Mouse (Mus musculus) telencephalon, adult 2 months (tissue): ENCODE results near the gene Tha1.
"Not testable (repeated sequence)": the region's sequence is repeated elsewhere in the genome, so short reads cannot be mapped to it uniquely, and the experiment has no call there.

Experiments
- DNase-seq: peaks from one replicate; pipeline ENCODE4 v3.0.0-alpha.2; 2011; ENCODE audit warnings: low read depth, low spot score

The Tha1 gene

GRCm38 (mm10) chr11:117848271-117848984, 24.9 kb downstream of the Tha1 start:
- DNase-seq: peak; percentile 33

DNA sequence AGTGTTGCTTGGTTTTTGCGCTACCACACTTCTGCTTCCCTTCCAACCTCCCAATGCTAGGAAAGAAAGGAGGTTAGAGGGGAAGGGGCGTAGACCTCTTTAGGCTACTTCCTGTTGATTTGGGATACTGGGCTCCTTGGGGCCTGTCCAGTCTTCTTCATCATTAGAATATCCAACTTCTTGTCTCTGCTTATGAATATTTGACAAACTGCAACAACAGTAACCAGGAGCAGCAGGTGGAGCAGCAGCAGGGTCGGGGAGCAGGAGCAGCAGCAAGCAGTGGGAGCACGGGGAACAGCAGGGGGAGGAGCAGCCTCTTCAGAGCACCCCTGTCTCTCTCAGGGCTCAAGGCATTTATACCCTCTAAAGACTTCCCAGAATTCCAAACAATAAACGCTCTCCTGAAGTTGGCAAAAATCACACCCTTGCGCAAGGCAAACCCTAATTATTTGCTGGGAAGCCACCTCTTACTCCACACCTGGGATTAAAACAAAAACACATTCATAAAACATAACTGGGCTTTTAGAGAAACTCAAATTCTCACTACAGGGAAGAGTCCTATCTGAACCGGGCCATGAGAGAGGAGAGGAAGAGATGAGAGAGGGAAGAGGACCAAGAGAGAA, 25.6 kb downstream of the Tha1 start:
- DNase-seq: no peak

DNA sequence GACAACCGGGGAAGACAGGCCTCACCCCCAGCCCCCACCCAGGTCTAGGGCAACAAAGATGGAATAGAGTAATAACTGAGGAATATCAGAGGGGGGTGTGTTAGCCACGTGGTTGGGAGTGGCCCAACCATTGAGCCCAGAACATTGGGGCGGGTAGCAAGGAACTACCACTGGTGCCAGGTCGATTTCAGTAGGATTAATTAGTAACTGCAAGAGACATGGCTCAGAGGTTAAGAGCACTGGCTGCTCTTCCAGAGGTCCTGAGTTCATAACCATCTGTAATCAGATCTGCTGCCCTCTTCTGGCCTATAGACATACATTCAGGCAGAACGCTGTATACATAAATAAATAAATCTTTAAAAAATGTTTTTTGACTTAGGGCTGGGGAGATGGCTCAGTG, 26.6 kb downstream of the Tha1 start:
- no peak for DNase-seq

DNA sequence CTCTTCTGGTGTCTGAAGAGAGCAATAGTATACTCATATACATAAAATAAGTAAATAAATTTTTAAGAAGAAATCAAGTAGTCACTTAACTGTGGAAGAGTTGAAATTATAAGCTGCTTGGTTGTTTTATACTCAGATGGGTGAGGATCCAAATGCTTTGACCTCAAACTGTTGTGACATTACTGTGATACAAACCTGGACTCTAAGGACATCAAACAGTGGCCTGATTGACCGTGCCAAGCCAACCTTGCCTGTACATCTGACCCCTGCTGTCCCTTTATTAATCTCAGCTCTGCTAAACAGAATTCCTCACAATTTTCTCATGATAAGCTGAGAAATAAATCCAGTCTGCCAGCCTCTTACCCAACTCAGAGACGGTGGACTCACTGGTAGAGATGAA, 27.6 kb downstream of the Tha1 start:
- no peak for DNase-seq

- no peak for DNase-seq
Measured at GRCm38 (mm10) chr11:117844997-117845396, 28.3 kb downstream of the Tha1 start.

DNA sequence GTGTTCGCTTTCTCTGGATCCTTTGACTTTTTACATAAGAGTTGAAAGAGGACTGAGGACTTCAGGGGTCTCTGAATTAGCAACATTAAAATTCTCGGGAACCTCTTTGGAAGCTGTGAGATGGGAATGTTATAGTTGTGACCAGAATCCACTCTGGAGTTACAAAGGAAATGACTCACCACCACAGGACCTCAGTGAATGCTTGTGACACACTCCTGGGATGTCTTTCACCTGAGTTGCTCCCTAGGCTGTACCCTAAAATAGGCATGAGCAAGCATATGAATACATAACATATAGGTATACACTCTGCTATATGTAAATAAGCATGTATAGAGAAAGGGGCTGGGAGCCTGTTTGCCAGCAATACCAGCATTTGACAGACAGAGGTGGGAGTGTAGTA, 29.8 kb downstream of the Tha1 start:
- DNase-seq: no peak

DNA sequence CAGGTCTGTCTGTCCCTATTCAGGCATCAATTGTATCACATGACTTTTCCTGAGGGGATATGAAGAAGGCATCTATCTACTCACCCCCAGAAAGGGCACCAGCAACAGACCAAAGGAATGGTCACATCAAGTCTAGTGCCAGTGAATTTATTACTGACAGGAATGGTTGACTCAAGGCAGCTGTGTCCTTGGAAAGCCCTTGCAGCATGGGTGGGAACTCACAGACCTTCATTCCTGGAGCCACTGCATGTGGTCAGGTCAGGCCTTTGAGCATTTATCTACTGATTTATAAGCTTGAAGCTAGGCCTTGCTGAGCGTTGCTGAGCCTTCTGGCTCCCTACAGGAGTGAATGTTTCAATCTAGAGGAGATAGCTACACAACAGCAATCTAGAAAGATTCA, 32.4 kb downstream of the Tha1 start:
- DNase-seq: no peak

- DNase-seq: no peak
Measured at GRCm38 (mm10) chr11:117839021-117839420, 34.3 kb downstream of the Tha1 start.

DNA sequence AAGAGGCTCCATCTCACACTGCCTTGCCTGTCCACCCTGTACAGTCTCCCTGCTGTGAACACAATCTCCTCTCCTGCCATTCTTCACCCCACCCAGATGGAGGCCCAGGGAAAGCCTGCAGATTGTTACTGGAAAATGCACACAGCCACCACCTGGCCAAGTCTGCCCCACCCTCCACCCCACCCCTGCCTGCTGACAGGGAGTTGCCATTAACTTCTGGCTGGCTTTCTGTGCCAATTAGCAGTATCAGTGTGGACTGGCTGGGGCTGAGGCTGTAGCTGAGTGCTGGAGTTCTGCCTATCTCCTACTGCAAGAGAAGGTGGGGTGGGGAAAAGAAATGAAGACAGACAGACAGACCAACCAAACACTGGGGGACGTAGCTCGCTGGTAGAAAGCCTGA, 34.7 kb downstream of the Tha1 start:
- DNase-seq: no peak

GRCm38 (mm10) chr11:117836306-117836705, 37.0 kb downstream of the Tha1 start:
- DNase-seq: no peak

DNA sequence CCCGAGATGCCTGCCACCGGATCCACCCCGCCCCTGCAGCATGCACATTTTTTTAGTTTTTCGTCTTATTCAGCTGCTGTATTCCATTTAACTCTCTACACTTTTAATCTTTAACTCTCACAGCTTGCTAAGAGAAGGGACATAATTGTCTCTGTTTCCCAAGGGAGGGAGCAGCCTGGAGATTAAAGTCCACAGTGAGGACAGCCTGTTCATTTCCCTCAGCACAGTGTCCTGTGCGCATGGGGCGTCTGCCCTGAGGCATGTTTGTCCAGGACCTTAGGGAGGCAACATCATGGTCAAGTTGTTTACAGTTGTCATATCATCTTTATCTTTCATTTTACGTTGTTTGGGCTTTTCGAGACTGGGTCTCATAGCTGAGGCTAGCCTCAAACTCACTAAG, 39.2 kb downstream of the Tha1 start:
- no peak for DNase-seq

DNA sequence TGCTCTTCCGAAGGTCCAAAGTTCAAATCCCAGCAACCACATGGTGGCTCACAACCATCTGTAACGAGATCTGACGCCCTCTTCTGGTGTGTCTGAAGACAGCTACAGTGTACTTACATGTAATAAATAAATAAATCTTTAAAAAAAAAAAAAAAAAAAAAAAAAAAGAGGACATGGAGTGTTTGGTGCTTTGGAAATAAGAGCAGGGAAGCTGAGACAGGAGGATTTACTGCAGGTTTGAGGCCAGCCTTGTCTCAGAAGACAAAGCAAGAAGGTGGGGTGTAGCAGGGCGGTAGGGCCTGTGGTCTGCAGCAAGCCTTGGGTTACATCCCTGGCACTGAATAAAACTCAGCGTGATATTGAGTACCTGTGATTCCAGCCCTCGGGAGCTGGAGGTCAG, 39.8 kb downstream of the Tha1 start:
- DNase-seq: not testable (repeated sequence)

GRCm38 (mm10) chr11:117832086-117832969, 41.0 kb downstream of the Tha1 start:
- DNase-seq: no peak

DNA sequence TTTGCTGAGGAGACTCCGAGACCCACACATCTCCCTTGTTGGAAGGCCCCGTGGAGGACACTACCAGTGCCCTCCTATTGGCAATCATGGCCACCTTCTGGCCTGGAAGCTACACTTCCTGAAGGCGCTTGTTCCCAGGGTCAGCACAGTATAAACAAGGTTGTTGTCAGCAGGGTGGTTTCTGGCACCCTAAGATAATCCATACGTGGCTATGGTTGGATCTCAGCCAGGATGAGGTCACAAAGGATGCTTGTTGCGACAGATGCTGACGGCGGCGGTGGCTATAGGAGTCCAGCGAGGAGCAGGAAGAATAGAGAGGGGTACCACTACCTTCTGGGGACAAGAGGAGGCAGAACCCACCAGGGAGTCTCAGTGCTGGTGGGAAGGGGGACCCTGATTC, 42.9 kb downstream of the Tha1 start:
- no peak for DNase-seq

GRCm38 (mm10) chr11:117829671-117830215, 43.5 kb downstream of the Tha1 start:
- no peak for DNase-seq

DNA sequence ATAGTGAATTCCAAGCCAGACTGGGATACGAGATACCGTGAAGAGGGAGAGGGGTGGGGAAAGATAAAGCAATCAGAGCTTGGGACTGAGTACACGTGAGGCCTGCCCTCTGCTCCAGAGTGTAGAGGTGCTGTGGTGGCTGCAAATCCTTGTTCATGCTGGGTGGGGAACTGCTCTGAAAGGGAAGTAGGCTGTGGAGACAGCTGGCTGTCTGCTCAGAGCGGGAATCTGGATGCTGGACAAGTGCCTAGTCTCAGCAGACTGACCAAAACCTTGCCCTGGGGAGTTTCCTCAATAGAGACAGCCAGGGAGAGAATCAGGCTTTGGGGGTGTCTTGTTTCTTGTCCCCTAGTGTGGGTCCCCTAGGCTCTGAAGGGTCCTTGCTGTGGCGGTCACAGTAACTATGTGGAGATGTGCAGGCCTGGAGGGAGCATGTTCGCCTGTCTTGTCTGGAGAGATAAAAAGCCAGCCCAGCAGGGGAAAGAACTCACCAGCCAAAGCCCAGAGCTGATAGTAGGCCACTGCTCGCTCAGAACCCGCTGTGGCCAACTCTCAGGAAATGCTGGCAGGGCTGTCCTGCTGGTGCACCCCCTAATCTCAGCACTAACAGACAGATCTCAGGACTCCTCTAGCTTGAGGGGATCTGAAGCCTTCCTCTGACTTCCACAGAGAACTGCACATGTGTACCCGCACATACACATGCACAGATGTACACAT, 44.2 kb downstream of the Tha1 start:
- DNase-seq: no peak

DNA sequence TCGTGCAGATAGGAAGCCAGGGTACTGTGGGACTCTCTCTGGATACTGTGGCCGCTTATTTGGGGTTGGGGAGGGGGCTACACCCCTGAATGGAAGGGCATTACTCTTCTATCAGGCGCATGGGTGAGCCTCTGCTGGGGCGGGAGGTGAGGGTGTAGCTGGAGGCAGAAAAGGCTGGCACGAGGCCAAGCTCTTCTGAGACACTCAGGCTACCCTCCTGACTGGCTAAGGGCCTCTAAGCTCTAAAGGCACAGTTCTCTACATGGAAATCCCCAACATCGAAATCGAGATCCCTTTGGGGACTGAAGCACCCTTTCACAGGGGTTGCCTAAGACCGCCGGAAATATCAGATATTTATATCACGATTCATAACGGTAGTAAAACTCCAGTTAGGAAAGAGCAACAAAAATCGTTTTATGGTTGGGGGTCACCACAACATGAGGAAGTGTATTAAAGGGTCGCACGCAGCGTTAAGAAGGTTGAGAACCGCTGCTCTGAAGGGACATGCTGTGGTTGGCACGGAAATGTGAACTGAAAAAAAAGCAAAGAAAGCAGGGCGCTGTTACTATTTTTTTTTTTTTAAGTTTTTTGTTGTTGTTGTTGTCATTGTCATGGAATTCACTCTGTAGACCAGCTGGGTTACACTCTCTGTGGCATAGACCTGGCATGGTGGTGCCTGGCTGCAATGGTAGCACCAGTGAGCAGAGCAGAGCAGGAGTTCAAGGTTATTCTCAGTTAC, 45.0 kb downstream of the Tha1 start:
- DNase-seq: no peak

- DNase-seq: no peak
Measured at GRCm38 (mm10) chr11:117827386-117827785, 45.9 kb downstream of the Tha1 start.

GRCm38 (mm10) chr11:117826916-117827315, 46.4 kb downstream of the Tha1 start:
- no peak for DNase-seq

DNA sequence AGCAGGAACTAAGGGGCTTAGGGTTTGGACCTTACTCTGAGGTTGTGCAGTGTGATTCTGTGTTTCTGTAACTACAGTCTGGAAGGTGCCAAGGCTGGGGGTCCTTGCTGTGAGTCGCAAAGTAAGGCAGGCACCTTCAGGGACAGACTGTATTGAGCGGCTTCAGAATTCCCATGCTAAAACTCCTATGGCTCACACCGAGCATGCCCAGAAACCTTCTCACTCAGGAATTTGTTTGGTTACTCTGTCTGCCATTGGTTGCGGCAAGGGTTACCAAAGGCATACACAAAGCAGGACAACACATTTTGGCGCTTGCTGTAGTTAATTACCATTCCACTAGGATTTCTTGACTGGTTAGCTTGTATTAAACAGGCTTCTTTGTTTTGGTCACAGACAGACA, 47.1 kb downstream of the Tha1 start:
- DNase-seq: no peak
